Mouse (Mus musculus) lung, embryonic 15.5 days (tissue): ENCODE measurements around the gene Asic2. TPM values are rescaled to one million over a fixed set of nuclear protein-coding genes. Genes with fewer than 3 reads are reported as not detected.

ENCODE experiments used
- ATAC-seq: fragments of 200-750 bp; cut with Nextera tagmentation; 2 replicates; pipeline ENCODE4 v1.8.0; 2017; ENCODE audit warnings: moderate number of reproducible peaks, borderline replicate concordance; ENCODE audit not compliant: low FRiP score, low TSS enrichment; ENCODE audit errors: extremely low read depth
- H3K27ac ChIP-seq: fragments of 300-500 bp; sonication (generic); 2 replicates; pipeline ENCODE4 v1.5.1; 2015; ENCODE audit warnings: moderate library complexity, mild to moderate bottlenecking, inconsistent platforms
- H3K27me3 ChIP-seq: fragments of 300-500 bp; sonication (generic); 2 replicates; pipeline ENCODE4 v1.6.1; 2015; ENCODE audit warnings: inconsistent platforms
- H3K36me3 ChIP-seq: fragments of 300-500 bp; sonication (generic); 2 replicates; pipeline ENCODE4 v1.6.1; 2015; ENCODE audit warnings: inconsistent platforms
- H3K4me1 ChIP-seq: fragments of 300-500 bp; sonication (generic); 2 replicates; pipeline ENCODE4 v1.6.1; 2015; ENCODE audit warnings: inconsistent platforms
- H3K4me2 ChIP-seq: fragments of 300-500 bp; sonication (generic); 2 replicates; pipeline ENCODE4 v1.6.1; 2015; ENCODE audit warnings: inconsistent platforms, mild to moderate bottlenecking, moderate library complexity
- H3K4me3 ChIP-seq: fragments of 300-500 bp; sonication (generic); 2 replicates; pipeline ENCODE4 v1.5.1; 2015; ENCODE audit warnings: mild to moderate bottlenecking, inconsistent platforms
- H3K9ac ChIP-seq: fragments of 300-500 bp; sonication (generic); 2 replicates; pipeline ENCODE4 v1.6.1; 2015; ENCODE audit warnings: inconsistent platforms
- H3K9me3 ChIP-seq: fragments of 300-500 bp; sonication (generic); 2 replicates; pipeline ENCODE4 v1.6.1; 2016; ENCODE audit warnings: inconsistent platforms
- WGBS: fragments of 180-500 bp; shearing (Covaris S2); methylation state at CpG from one replicate; pipeline ENCODE4 v1.1.7; 2015; 5-methylcytosine and 5-hydroxymethylcytosine counted together
- polyA plus RNA-seq: library from polyadenylated mRNA; unstranded; fragments of >200 nt; fragmentation: Nextera tagmentation; extraction: Ambion mirVana; gene quantifications from 2 replicates; pipeline ENCODE4 v1.2.1, GENCODE M21; 2015

Asic2 gene
- polyA plus RNA-seq, 1 experiment from 2014 or later = 0.37 TPM

DNA sequence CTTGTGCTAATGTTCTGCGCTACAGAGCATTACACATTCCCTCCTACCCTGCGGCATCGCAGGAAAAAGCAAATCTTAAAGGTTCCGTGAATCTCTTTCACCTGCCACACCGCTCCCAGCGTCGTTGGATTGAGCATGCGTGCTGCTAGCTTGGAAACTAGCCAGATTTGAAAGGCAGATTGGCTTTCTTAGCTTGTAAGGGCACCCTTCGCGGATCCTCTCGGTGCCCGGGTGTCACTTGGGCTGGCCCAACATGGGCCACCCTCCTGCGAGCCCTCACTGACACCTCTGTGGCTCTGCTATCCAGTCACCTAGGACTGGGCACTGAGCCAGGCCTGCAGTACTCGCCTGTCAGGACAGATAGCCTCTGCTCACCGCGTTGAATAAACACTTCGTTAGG is 380.3 kb downstream of the Asic2 start:
- Histone ChIP-seq H3K4me3 (no peak overlapping the region), H3K27me3 (no peaks in the 10 kb centered on the region), H3K4me1 (0 out of 2 replicates have a peak, but pooled peaks cover 12% of the 10 kb centered on the region), H3K9ac (no peak overlapping the region), H3K36me3 (no peaks in the 10 kb centered on the region), H3K9me3 (no peaks in the 10 kb centered on the region), H3K4me2 (no peak overlapping the region), H3K27ac (no peak overlapping the region)
- 35% methylated on average over 17 of the region's 17 CpGs for WGBS
- ATAC-seq = no peak

DNA sequence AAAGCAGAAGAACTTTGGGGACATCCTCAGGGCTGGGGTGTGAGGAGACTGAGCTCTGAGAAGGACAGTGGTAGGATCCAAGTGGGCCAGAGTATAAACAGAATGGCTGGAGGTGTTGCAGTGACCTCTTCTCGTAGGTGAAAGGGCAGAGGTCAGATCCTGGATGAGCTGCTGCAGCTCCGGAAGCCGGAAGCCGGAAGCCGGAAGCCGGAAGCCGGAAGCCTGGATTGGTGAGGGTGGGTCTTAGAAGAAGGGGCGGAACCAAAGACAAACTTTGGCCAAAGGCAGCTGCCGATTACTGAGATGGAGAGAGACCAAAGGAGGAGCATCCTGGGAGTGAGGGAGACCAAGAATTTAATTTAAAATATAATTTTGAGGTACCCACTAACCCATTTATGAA is 381.1 kb downstream of the Asic2 start:
- 0 out of 2 replicates have a peak, but pooled peaks cover 12% of the 10 kb centered on the region for H3K4me1 ChIP-seq
- H3K9ac ChIP-seq = no peak overlapping the region
- H3K4me2 ChIP-seq = no peak overlapping the region
- H3K27me3 ChIP-seq = no peaks in the 10 kb centered on the region
- 47% methylated on average over 9 of the region's 9 CpGs for WGBS
- no peak for ATAC-seq
- no peak overlapping the region for H3K27ac ChIP-seq
- H3K36me3 ChIP-seq = no peaks in the 10 kb centered on the region
- no peaks in the 10 kb centered on the region for H3K9me3 ChIP-seq
- H3K4me3 ChIP-seq = no peak overlapping the region

DNA sequence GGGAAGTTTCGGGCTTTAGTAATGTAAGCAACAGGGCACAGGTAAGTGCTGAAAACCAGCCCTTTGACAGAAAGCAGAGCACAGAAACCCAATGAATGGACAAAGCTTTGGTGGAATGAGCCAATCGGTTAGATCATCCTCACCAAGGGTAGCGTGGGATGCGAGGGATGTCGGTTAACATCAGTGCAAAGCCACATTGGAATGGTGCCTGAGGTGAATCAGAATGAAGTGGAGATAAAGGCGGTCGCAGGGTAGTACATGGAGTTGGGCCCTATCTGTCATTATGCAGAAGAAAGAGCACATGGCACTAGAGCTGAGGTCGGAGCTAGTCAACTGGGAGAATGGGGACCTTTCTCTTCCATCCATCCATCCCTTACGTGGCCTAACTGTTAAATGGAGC is 383.8 kb downstream of the Asic2 start:
- no peaks in the 10 kb centered on the region for H3K9me3 ChIP-seq
- no peak overlapping the region for H3K4me2 ChIP-seq
- H3K4me1 ChIP-seq = 0 out of 2 replicates have a peak, but pooled peaks cover 12% of the 10 kb centered on the region
- no peak for ATAC-seq
- H3K27ac ChIP-seq = no peak overlapping the region
- H3K27me3 ChIP-seq = no peaks in the 10 kb centered on the region
- H3K36me3 ChIP-seq = no peaks in the 10 kb centered on the region
- 91% methylated on average over 9 of the region's 9 CpGs for WGBS
- H3K9ac ChIP-seq = no peak overlapping the region
- H3K4me3 ChIP-seq = no peak overlapping the region

DNA sequence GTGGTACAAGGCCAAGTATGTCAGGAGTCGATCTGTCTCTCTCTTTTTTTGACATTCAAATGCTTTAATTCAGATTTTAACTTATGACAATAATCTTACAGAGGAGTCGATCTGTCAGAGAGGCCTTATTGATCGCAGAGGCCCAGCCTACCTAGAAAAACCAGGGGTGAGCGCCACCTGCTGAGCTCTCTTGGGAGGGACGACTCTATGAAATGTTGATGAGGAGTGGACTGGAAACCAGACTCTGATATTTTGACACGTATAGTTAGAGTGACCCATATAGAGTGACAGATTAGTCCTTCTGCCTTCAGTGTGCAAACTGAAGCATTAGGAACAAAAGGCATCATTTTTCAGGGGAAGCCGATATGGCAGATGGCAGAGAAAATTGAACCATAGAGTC is 385.1 kb downstream of the Asic2 start:
- H3K4me2 ChIP-seq = no peak overlapping the region
- no peak overlapping the region for H3K9ac ChIP-seq
- ATAC-seq = no peak
- no peaks in the 10 kb centered on the region for H3K27me3 ChIP-seq
- no peaks in the 10 kb centered on the region for H3K9me3 ChIP-seq
- H3K4me1 ChIP-seq = 0 out of 2 replicates have a peak, but pooled peaks cover 4% of the 10 kb centered on the region
- 65% methylated on average over 7 of the region's 7 CpGs for whole genome bisulfite sequencing
- H3K27ac ChIP-seq = no peak overlapping the region
- H3K36me3 ChIP-seq = no peaks in the 10 kb centered on the region
- no peak overlapping the region for H3K4me3 ChIP-seq

DNA sequence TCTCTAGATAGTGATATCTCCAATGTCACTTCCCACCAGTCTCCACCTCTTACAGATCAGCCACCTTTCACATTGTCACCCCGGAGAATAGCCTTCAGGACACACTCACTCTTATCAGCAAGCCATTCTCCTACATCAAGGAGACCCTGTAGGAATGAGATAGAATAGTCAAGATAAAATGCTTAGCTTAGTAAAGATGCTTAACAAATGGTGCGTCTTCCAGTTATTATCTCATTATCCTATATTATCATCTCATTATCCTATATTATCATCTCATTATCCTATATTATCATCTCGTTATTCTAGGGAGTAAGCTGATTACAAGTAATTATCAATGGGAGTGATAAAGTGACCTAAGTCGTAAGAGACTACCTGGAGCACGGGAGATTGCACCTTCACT is 386.1 kb downstream of the Asic2 start:
- no peak overlapping the region for H3K4me3 ChIP-seq
- H3K27me3 ChIP-seq = no peaks in the 10 kb centered on the region
- ATAC-seq = no peak
- no peaks in the 10 kb centered on the region for H3K36me3 ChIP-seq
- no peaks in the 10 kb centered on the region for H3K4me1 ChIP-seq
- no peak overlapping the region for H3K27ac ChIP-seq
- WGBS = 49% methylated on average over 5 of the region's 5 CpGs
- H3K4me2 ChIP-seq = no peak overlapping the region
- H3K9me3 ChIP-seq = no peaks in the 10 kb centered on the region
- H3K9ac ChIP-seq = no peak overlapping the region

DNA sequence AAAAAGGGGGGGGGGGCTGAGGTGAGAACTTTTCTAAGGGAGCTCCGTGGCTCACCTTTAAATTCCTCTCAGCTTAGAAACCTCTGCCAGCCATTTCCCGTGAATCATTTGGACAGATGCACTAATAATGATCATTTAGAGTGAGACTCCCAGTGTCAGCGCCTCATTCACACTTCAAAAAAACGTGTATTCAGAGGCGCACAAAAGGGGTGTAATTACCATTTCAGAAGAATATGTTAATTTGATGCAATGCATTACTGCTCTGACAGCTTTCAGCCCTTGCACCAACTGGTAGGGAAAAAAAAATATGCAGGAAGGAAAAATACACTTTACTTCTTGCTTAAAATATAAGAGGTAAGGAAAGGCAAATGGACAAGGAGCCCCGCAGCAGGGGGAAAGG is 388.5 kb downstream of the Asic2 start:
- H3K4me2 ChIP-seq = no peak overlapping the region
- H3K9ac ChIP-seq = no peak overlapping the region

DNA sequence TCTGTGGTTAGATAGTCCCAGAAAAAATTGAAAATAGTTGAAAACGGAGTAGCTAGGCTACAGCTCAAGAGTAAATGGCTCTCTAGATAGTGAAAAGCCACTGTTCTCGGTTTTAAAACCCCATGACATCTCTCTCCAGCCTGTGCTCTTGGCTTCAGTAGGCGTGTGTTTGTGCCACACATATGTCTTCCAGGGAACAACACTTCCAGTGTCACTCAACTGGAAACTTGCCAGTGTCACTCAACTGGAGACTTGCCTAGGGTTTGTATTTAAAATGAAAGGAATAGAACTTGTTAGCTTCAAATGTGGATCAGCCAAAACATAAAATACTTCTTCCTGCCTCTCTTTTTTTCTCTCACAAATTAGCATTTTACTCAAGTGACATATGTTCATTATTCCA is 397.9 kb downstream of the Asic2 start:
- 42% methylated on average over 3 of the region's 3 CpGs for WGBS
- H3K9me3 ChIP-seq = no peaks in the 10 kb centered on the region
- H3K27ac ChIP-seq = no peak overlapping the region
- H3K4me2 ChIP-seq = no peak overlapping the region
- H3K27me3 ChIP-seq = no peaks in the 10 kb centered on the region
- H3K4me3 ChIP-seq = no peak overlapping the region
- ATAC-seq = no peak
- H3K36me3 ChIP-seq = no peaks in the 10 kb centered on the region
- H3K9ac ChIP-seq = no peak overlapping the region
- H3K4me1 ChIP-seq = no peaks in the 10 kb centered on the region

More for the DNA sequence above, 388.5 kb downstream of the Asic2 start:
- ATAC-seq = no peak
- WGBS = 35% methylated on average over 6 of the region's 6 CpGs
- H3K27me3 ChIP-seq = no peaks in the 10 kb centered on the region
- no peaks in the 10 kb centered on the region for H3K36me3 ChIP-seq
- no peaks in the 10 kb centered on the region for H3K9me3 ChIP-seq
- H3K4me3 ChIP-seq = no peak overlapping the region
- no peaks in the 10 kb centered on the region for H3K4me1 ChIP-seq
- no peak overlapping the region for H3K27ac ChIP-seq

DNA sequence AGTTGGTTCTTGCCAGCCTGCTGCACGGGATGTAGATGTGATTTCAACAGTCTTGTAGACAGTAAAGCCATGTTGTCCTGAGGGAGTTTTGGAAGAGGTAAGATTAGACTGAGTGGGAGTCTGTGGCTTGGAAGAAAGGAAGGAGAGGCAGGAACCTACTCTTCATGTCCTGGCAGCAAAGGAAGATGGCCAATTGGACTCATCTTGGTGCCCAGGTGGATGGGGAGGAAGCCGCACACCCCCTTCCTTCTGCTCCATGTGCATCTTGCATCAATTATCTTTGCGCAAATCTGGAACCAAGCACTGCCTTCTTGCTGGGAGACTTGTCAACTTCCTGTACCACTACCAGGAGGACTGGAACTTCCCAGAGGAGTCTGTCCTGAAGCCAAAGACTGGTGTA is 403.4 kb downstream of the Asic2 start:
- Histone ChIP-seq H3K4me1 (no peaks in the 10 kb centered on the region), H3K9ac (no peak overlapping the region), H3K36me3 (no peaks in the 10 kb centered on the region), H3K9me3 (no peaks in the 10 kb centered on the region), H3K4me3 (no peak overlapping the region), H3K27ac (no peak overlapping the region), H3K4me2 (no peak overlapping the region), H3K27me3 (no peaks in the 10 kb centered on the region)
- 83% methylated on average over 3 of the region's 3 CpGs for WGBS
- no peak for ATAC-seq

DNA sequence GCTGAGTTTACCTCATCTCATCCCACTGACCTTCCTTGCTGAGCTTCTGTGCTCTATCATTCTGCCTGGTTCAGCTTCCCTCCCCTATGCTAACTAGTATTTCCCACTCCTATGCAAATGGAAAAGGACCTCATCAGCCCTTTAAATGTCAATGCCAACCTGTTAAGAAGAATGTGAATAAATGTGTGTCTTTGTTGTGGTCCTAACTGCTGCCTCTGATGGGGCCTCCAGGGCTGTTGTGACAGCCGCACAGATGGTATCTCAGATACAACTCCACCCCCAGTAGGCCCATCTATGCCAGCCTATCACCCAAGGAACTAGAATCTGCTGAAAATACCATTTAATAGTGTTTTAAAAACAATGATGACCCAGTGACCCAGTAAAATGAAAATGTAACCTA is 407.9 kb downstream of the Asic2 start:
- Histone ChIP-seq H3K4me1 (no peaks in the 10 kb centered on the region), H3K4me3 (no peak overlapping the region), H3K36me3 (no peaks in the 10 kb centered on the region), H3K9ac (no peak overlapping the region), H3K9me3 (no peaks in the 10 kb centered on the region), H3K27ac (no peak overlapping the region), H3K4me2 (no peak overlapping the region), H3K27me3 (no peaks in the 10 kb centered on the region)
- ATAC-seq = no peak
- 92% methylated on average over 1 of the region's 1 CpGs for WGBS

DNA sequence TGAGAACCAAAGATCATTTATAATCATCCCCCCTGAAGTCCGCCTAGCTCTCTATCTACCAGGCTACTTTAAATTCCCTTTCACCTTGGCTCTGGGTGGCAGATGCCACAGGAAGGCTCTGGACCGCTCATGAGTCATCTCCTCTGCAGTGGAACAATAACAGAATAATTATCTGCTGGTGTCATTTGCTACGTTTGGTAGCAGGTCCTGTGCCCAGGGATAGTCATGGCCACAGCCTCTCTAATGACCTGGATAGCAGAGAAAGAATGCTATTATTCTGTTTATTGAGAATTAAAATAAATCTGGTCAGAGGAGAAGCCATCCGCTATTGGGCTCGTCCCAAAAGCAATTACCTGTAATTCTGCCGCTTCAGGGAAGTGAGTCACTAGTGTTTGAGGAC is 425.1 kb downstream of the Asic2 start:
- Histone ChIP-seq H3K4me3 (no peak overlapping the region), H3K27ac (no peak overlapping the region), H3K27me3 (no peaks in the 10 kb centered on the region), H3K9me3 (no peaks in the 10 kb centered on the region), H3K36me3 (no peaks in the 10 kb centered on the region), H3K9ac (no peak overlapping the region), H3K4me1 (no peaks in the 10 kb centered on the region), H3K4me2 (no peak overlapping the region)
- no peak for ATAC-seq
- 73% methylated on average over 6 of the region's 6 CpGs for WGBS

DNA sequence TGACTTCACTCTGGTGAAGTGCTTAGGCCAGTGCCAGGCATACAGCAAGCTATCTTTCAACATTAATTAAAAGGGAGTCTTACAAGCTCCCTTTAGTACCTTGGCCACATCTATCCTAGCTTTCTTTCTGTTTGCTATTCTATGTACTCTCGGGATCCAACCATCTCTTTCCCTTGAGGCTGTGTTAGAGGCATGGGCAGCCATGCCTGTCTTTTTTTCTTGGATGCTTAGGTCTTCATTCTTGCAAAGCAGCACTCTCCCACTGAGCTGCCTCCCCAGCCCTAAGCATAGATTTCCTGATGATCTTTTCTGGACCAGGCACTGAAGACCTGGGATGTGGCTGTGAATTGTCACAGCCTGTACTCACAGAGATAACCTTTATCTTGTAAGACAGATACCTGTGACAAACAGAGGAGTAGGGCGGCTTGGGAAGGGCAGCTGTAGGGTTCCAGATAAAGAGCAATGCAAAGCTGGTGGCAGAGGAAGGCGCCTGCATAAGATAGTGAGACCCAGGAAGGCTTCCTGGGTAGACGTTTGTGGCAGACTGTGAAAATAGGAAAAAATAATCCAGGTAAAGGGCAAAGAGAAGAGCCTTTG is 433.0 kb downstream of the Asic2 start:
- no peak overlapping the region for H3K4me3 ChIP-seq
- no peak for ATAC-seq
- H3K27me3 ChIP-seq = no peaks in the 10 kb centered on the region
- WGBS = 48% methylated on average over 4 of the region's 4 CpGs
- no peaks in the 10 kb centered on the region for H3K9me3 ChIP-seq
- H3K4me2 ChIP-seq = no peak overlapping the region
- H3K4me1 ChIP-seq = no peaks in the 10 kb centered on the region
- H3K9ac ChIP-seq = no peak overlapping the region
- no peaks in the 10 kb centered on the region for H3K36me3 ChIP-seq
- no peak overlapping the region for H3K27ac ChIP-seq

DNA sequence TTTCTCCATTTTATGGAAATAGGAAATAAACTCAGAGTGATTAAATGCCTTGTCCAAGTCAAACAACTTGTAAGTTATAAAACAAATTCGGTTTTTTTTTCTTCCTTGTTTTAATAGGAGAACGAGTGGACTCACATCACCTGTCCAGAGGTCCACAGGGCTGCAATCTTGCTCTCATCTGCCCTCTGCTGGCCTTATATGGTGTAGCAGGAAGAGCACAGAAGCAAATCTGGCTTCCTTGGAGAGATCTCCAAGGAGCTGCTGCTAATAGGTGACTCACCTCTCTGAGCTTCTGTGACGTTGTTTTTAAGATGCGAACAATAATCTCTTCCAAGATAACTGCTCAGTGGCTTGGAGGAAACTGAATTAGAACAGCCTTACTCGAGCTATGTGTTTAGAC is 433.6 kb downstream of the Asic2 start:
- Histone ChIP-seq H3K27ac (no peak overlapping the region), H3K4me1 (no peaks in the 10 kb centered on the region), H3K9me3 (no peaks in the 10 kb centered on the region), H3K36me3 (no peaks in the 10 kb centered on the region), H3K9ac (no peak overlapping the region), H3K27me3 (no peaks in the 10 kb centered on the region), H3K4me3 (no peak overlapping the region), H3K4me2 (no peak overlapping the region)
- no peak for ATAC-seq
- WGBS = 7% methylated on average over 5 of the region's 5 CpGs

DNA sequence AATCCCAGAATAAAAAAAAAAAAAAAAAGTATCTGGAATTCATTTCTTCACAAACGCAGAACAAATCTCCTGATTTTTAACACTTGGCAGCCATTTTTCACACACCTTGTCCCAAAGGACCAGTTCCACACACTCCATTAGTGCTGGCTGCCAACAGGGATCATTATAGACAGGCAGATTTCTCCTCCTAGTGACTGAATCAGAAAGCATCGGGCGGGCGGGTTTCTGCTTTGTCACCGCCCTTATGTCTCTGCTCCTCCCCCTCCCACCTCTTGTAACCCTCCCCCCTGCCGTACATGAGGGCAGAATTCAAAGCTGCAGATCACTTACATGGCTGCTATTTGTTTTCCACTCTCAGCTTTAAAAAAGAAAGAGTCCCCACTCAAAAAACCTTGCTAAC is 436.4 kb downstream of the Asic2 start:
- no peak overlapping the region for H3K4me2 ChIP-seq
- H3K36me3 ChIP-seq = no peaks in the 10 kb centered on the region
- H3K9me3 ChIP-seq = no peaks in the 10 kb centered on the region
- no peak overlapping the region for H3K4me3 ChIP-seq
- no peaks in the 10 kb centered on the region for H3K4me1 ChIP-seq
- no peaks in the 10 kb centered on the region for H3K27me3 ChIP-seq
- ATAC-seq = no peak
- WGBS = 6% methylated on average over 6 of the region's 6 CpGs
- H3K9ac ChIP-seq = no peak overlapping the region
- no peak overlapping the region for H3K27ac ChIP-seq
